Mouse (Mus musculus) B cell, adult 2 months (primary cell): Measurements from ENCODE around the gene Pom121.

Source experiments
- DNase-seq, 2 experiments: peaks; one replicate each; pipeline ENCODE4 v3.0.0; 2022

Pom121 gene

GRCm38 (mm10) chr5:135394004-135394823, at the start of gene Pom121:
Gene Pom121, minus strand, starts transcription at chr5:135394546.
- DNase-seq = peak; percentile 87 to 88

GRCm38 (mm10) chr5:135442430-135442829, 48.1 kb upstream of the Pom121 start:
- no peak for DNase-seq

GRCm38 (mm10) chr5:135435039-135435438, 40.7 kb upstream of the Pom121 start:
- peak; percentile 41 to 49 for DNase-seq

GRCm38 (mm10) chr5:135433861-135434260, 39.5 kb upstream of the Pom121 start:
- DNase-seq = peak; percentile 12 to 15

GRCm38 (mm10) chr5:135431111-135431510, 36.8 kb upstream of the Pom121 start:
- DNase-seq = no peak

- peak; percentile 55 to 60 for DNase-seq
Measured at GRCm38 (mm10) chr5:135428786-135429185, 34.4 kb upstream of the Pom121 start.

- no peak for DNase-seq
Measured at GRCm38 (mm10) chr5:135410266-135410665, 15.9 kb upstream of the Pom121 start.

- no peak for DNase-seq
Measured at GRCm38 (mm10) chr5:135408114-135408513, 13.8 kb upstream of the Pom121 start.

- no peak for DNase-seq
Measured at GRCm38 (mm10) chr5:135405437-135405836, 11.1 kb upstream of the Pom121 start.

GRCm38 (mm10) chr5:135404623-135405022, 10.3 kb upstream of the Pom121 start:
- DNase-seq = no peak

- DNase-seq = peak; percentile 87 to 88
Measured at GRCm38 (mm10) chr5:135400244-135400643, 5.9 kb upstream of the Pom121 start.

GRCm38 (mm10) chr5:135399382-135399781, 5.0 kb upstream of the Pom121 start:
- no peak for DNase-seq

- peak; percentile 64 to 66 for DNase-seq
Measured at GRCm38 (mm10) chr5:135395826-135396225, 1.5 kb upstream of the Pom121 start.

GRCm38 (mm10) chr5:135383771-135384170, 10.6 kb downstream of the Pom121 start:
- DNase-seq = no peak

GRCm38 (mm10) chr5:135382746-135383145, 11.6 kb downstream of the Pom121 start:
- DNase-seq = no peak

GRCm38 (mm10) chr5:135381356-135381925, 12.9 kb downstream of the Pom121 start:
- DNase-seq = no peak

- no peak for DNase-seq
Measured at GRCm38 (mm10) chr5:135380681-135381080, 13.7 kb downstream of the Pom121 start.

GRCm38 (mm10) chr5:135376341-135376740, 18.0 kb downstream of the Pom121 start:
- DNase-seq = no peak

- DNase-seq = no peak
Measured at GRCm38 (mm10) chr5:135375167-135375566, 19.2 kb downstream of the Pom121 start.

- no peak for DNase-seq
Measured at GRCm38 (mm10) chr5:135373601-135374000, 20.7 kb downstream of the Pom121 start.

GRCm38 (mm10) chr5:135371195-135371594, 23.2 kb downstream of the Pom121 start:
- no peak for DNase-seq

- peak; percentile 91 to 92 for DNase-seq
Measured at GRCm38 (mm10) chr5:135369787-135370654, 24.3 kb downstream of the Pom121 start, which contains the start of gene Nsun5. Gene Nsun5, plus strand, starts transcription at chr5:135369953.

- peak; percentile 28 to 30 for DNase-seq
Measured at GRCm38 (mm10) chr5:135369196-135369595, 25.1 kb downstream of the Pom121 start.
